Mouse (Mus musculus): ENCODE measurements around the gene Kcnn3.

The Kcnn3 gene

DNA sequence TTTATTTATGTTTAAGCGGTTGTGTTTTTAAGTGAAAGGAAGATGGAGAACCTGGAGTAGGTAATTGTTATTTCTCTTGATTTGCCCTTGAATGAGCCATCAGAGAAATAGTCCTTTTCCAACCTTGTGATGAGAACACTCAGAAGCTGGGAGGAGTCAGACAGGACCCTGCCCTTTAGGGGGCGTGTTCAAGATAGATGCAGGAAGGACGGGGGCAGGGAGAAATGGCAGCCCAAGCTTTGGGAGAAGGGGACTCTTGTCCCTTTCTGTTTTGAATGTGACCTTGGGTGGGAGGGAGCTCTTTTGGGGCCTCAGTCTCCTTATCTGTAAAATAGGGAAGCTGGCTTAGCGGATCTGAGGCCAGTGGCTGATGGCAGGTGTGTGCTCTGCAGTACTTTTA is 34.0 kb downstream of the Kcnn3 start:
- in situ Hi-C loops (cut with MboI; ENCODE audit: unreplicated experiment in 2 of 2) = no loop called here

DNA sequence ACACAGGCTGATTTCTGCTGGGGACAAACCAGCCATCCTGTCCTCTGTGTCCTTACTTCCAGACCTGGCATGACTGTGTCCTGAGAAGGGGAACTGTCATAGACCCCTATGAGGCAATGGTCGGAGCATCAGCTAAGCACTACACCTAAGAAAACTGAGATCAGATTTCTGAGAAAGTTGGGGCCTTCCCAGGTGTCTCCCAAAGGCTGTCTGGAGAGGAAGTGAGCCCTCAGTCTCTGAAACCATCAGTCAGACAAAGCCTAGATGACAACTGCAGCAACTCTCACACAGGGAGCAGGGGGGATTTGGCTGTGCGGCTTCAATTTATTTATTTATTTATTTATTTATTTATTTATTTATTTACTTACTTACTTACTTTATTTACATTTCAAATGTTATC is 34.6 kb downstream of the Kcnn3 start:
- in situ Hi-C loops (cut with MboI; ENCODE audit: unreplicated experiment in 2 of 2) = no loop called here

DNA sequence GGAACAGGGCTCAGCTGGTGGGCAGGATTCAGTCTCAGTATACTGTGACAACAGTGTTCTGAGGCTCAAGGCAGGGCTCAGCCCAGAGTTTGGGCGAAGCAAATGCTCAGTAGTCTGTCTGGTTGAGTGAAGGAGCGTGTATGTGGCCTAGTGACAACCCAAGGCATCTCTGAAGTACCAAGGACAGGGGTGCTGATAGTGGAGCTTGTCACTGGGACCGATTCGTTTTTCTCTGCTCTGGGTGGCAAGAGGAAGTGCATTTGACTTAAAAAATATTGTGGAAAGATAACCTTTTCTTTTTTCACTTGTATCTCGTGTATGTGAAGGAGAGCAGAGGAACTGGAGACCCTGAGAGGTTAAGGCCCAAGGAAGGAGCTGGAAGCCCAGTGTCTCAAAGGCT is 37.8 kb downstream of the Kcnn3 start:
- in situ Hi-C loops (cut with MboI; ENCODE audit: unreplicated experiment in 2 of 2) = no loop called here

DNA sequence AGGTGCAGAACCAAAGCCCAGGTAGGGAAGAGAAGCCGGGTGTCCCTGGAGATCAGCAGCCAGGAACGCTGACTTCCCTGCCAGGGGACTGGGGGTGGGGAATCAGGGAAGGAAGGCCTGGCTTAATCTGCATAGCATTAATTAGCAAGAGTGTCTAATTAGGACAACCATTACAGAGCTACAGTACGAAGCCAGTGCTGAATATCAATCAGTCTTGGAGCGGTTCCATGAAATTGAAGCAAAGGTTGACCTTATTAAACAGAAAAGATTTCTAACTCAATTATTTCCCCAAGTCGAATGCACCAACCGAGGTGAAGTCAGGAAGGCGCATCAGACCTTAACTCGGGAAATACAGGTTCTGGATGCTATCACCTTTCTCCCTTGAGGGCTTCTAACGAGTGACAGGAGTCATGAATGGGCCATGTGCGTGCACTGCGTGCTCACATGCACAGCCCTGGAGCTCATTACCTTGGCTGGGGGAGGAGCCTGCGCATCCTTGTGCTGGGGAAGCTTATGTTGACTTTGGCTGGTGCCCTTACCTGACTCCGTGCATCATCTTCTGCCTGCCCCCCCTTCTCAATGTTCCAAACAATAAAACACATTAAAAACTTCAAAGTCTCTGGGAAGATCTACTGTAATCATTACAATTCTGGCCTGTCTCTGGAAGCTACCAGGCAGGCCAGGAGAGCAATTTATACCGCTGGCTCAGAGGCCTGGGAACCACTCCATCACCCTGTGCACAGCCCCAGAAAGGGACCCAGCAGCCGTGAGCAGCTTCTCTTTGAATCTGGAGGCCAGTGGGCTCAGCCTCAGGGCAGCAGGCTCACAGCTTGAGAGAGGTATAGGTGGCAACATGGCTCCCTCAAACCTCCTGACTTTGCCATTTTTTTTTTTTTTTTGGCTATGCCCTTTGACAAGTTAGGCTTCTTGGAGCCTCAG is 39.3 kb downstream of the Kcnn3 start:
- in situ Hi-C loops (cut with MboI; ENCODE audit: unreplicated experiment in 2 of 2) = no loop called here

DNA sequence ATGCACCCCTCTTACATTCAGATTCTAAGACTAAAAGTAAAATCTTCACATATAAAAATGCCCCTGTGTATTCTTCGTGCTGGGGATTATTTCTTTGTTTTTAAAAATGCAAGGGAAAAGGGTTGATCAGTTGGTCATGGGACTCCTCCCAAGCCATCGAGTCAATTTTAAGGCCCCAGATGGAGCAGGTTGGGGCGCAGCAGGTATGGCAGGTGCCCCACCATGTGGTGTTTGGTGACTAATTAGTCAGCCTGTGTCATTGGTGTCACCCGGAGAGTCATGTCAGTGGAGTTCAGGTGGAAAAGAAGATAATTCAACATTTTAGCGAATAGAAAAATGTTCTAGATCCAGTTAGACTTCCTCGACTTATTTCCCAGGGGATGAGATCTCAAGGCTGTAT is 41.4 kb downstream of the Kcnn3 start:
- in situ Hi-C loops (cut with MboI; ENCODE audit: unreplicated experiment in 2 of 2) = no loop called here

DNA sequence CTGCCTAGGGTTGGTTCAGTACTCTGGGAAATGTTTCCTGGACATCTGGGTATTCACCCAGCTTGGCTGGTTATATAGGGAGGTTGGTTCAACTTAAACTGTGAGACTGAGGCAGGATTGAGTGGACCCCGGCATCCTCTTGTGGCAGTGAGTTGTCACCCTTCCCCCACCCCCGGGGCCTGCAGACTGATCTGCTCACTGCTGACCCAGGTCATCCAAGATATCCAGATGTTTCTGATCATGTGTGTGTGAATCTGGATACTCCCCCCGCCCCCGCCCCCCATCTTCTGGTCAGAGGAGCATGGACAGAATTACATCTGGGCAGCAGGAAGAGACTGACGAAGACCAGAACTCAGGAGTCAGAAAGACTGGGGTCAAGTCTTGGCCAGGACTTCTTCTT is 45.4 kb downstream of the Kcnn3 start:
- in situ Hi-C loops (cut with MboI; ENCODE audit: unreplicated experiment in 2 of 2) = no loop called here

DNA sequence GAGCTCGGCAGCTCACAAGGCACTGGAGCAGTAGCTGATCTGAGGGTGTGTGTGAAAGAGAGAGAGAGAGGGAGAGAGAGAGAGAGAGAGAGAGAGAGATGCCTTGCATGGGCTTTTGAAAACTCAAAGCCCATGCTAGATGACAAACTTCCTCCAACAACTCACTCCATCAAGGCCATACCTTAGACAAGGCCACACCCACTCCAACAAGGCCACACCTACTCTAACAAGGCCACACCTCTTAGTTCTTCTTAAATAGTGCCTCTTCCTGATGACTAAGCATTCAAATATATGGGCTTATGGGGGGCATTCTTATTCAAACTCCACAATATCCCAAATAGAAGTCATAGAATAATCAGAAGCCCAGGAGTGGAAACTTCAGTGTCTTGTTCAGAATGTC is 49.1 kb downstream of the Kcnn3 start:
- in situ Hi-C loops (cut with MboI; ENCODE audit: unreplicated experiment in 2 of 2) = no loop called here

DNA sequence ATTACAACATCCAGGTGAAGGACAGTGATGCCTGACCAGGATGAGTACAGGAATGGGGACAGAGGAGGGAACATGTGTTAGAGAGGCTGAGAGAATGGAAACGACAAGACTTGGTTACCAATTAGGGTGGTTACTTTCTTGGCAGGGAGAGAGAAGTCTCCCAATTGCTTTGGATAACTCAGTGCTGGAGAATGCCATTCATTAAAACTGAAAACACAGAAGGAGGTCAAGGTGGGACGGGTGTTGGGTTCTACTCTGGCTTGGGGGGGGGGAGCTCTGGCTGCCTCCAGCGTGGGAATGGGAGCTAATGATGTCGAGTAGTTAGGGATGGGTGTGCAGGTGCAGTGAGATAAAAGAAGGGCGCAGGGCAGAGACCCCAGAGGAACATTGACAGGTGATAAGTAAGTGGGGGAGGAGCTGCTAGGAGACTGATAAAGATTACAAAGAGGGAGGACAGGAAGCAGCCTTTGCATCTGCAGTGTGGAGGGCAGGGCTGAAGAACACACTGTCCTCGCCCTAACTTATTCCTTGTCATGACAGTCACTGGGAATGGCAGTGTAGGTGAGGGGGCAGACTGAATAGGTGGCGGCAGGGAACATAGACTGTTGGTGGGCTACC is 49.9 kb downstream of the Kcnn3 start:
- in situ Hi-C loops (cut with MboI; ENCODE audit: unreplicated experiment in 2 of 2) = no loop called here

DNA sequence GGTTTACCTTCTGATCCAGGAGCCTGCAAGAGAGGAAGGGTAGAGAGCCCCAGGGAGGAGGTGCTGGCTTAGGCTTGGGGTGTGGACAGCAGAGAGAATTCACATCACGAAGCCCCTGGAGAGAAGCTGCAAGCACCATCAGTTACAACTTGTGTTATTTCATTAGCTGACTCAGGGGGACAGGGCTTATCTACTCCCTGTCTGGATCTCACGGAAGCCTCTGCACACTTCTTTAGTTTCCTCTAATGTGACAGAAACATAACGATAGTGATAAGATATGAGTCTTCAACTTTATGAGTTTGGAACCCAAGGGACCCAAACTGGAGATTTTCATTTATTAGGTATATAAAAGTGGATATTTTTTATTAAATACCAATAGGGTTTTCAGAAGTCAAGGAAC is 50.4 kb downstream of the Kcnn3 start:
- in situ Hi-C loops (cut with MboI; ENCODE audit: unreplicated experiment in 2 of 2) = no loop called here

DNA sequence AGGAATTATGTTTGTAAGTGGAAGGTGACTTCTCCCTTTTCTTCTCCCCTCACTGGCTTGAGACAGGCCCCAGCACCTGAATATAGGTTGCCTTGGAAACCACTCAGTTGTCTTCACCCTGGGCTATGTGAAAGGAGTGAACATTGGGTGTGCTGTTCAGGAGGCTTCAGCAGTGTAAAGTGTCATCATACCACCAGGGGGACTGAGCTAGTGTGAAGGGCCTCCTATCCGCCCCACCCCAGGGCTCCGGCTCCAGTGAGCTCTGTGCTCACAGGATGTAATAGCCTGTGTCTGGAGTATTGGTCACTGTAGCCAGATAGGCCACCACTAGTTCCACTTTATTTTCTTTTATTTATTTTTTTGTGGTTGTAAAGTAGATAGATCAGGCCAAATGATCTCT is 54.3 kb downstream of the Kcnn3 start:
- in situ Hi-C loops (cut with MboI; ENCODE audit: unreplicated experiment in 2 of 2) = no loop called here

DNA sequence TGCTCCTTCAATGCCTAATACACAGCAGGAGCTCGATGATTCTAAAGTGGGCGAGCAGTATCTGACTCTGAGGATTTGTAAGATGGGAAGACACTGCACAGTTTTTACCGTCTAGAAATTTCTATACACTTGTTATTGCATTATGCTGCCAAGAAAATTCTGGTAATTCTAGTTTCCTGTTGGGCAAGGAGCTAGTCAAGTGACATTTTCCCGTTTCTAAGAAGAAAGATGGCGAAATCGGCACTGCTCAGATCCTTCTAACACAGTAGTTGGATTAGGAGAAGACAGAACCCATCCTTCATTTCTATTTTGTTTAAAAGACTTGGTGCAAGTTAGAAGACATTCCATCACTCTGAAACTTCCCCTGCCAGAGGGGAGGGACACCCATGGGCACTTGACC is 56.4 kb downstream of the Kcnn3 start:
- in situ Hi-C loops (cut with MboI; ENCODE audit: unreplicated experiment in 2 of 2) = no loop called here

DNA sequence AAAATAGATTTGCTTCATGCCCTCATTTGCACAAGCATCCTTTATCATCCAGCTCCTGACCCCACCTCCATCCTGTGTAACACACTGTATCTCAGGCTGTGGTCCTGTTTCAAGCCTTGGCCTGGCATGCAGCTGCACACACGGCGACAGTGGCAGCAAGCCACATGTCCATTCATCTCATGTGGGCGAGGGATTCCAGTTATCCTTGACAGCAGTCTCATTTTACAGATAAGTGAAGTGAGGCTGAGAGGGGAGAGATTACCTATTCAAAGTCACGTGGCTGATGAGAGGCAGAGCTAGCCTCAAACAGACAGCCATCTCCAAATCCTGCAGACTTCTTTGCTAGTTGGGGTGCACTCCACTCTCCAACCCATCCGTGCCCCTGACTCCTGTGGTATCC is 57.2 kb downstream of the Kcnn3 start:
- in situ Hi-C loops (cut with MboI; ENCODE audit: unreplicated experiment in 2 of 2) = no loop called here

DNA sequence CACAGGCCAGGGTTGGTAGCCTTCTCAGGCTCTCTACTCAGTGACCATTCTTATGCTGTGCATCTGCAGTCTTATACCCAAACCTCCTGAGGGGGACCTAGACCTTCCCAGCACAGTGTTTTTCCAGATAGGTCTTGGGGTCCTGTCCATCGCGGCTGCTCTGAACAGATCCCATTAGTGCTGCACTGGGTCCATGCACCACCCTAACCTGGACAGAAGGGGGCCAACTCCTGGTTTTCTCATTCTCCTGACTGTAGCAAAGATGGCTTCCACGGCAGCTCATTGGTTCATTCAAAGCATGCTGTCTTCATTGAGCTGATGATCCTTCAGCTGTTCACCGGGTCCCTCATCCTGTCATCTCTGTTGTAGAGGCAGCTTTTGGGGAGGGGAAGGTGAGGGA is 58.1 kb downstream of the Kcnn3 start:
- in situ Hi-C loops (cut with MboI; ENCODE audit: unreplicated experiment in 2 of 2) = no loop called here

DNA sequence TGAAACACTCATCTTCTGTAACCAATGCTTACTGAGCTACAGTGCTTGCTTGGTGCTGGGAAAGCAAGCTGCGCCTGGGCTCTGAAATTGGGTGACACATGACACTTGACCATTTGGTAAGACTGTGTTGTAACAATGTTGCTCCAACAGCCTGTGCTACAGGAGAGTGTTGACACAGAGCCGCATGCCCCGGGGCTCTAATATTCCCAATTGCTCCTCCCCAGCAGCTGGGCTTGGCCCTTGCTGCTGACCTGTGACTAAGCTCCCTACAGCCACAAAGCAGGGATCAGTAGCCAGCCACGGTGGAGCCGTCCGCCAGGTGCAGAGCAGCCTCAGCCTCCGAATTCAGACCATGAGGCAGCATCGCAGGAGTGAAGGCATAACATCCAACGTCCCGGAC is 58.8 kb downstream of the Kcnn3 start:
- in situ Hi-C loops (cut with MboI; ENCODE audit: unreplicated experiment in 2 of 2) = no loop called here

DNA sequence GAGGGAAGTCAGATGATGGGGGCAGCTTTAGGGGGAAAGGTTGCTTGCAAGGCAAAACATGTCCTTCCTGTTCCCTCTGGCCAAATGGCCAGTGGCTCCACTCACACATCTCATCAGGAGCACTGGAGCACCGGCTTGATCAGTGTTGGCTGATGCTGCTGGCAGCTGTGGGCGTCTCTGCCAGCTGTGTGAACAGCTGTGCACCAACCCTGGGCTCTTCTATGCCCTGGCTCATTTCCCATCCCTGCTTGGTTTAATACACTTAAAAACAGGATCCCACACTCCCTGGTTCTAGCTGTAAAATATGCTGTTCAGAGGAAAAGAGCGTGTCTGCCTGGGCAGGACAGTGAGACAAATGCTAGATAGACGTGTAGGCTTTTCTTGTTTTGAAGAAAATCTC is 64.3 kb downstream of the Kcnn3 start:
- in situ Hi-C loops (cut with MboI; ENCODE audit: unreplicated experiment in 2 of 2) = no loop called here

DNA sequence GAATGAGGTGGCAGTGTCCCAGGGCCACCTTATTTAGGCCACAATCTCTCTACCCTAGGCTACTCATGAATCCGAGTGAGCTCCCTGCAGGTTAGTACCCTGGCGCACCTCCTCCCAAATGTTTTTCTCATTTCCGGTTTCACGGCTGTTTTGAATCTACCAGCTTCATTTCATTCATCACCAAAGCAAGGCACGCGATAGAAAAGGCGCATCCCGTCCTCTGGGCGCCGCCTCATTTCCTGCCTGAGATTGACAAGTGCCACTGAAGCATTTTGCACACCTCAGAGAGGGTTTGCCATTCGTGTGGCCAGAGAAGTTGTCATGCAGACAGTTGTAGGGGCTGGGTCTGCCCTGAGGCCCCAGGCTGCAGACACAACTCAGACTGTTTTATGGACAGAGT is 68.5 kb downstream of the Kcnn3 start:
- in situ Hi-C loops (cut with MboI; ENCODE audit: unreplicated experiment in 2 of 2) = no loop called here

DNA sequence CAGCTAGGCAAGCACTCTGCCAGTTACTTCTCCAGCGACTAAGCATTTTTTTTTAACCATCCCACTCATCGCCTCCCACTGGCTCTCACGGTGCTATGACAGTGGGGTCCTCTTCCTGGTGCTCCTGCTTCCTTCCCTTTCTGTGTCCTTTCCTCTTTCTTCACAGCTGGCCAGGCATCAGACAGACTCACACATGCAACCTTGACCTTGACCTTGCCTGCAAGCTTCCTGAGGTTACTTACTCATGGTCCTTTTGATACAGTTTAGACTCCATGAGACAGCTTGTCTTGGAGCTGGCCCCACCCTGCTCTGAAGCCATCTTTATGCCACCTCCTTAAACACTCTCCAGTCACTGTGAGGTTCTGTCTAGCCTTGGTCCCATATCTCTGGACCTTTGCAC is 69.4 kb downstream of the Kcnn3 start:
- in situ Hi-C loops (cut with MboI; ENCODE audit: unreplicated experiment in 2 of 2) = no loop called here

DNA sequence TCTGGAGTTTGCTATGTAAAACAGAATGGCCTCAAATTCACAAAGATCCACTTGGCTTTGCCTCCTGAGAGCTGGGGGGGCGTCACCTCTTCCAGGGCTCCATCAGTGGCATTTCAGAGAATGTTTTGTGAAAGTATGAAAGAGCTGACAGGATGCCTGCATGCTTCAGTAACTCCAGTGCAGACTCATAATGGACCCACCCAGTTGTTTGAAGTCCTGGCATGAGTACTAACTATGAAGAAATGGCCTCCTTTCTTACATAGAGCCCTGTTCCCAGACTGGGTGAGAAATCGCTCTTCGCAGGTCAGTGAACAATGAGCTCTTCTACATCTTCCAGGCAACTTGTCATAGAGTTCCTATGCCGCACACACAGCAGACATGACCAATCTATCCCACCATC is 70.4 kb downstream of the Kcnn3 start:
- in situ Hi-C loops (cut with MboI; ENCODE audit: unreplicated experiment in 2 of 2) = no loop called here

DNA sequence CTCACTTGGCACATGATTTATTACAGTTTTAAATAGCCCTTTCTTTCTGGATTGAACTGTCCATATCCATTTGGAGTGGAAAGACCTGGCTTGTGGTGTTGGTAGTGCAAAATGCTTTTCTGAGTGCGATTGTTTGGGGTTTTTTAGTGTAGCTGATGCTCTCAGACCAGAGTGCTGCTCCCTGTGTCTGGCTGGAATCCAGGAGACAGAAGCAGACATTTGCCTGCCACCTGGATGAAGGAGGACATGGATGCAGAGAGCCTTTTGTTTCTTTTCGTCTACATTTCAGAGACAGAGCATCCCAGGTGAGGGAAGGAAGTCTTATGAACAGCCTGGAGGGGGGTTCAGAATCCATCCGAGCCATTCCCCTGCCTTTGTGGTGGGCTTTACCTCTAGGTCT is 71.5 kb downstream of the Kcnn3 start:
- in situ Hi-C loops (cut with MboI; ENCODE audit: unreplicated experiment in 2 of 2) = no loop called here

DNA sequence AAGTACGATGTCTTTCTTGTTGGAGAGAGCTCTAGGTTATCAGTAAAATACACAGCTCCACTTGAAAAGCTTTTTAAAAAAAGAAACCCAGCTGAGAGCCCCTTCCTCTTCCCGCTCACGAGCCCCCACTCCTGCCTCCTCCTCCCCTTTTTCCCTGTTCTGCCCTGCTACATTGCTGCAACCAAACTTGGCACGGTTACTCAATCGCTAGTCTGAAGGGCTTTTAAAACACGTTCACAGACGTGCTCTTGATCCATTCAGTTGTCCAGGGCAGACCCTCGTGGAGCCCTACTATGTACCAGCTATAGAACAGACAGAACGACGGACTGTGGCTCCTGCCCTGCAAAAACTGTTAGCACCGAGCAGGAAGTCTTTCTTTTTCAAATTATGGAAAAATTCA is 72.8 kb downstream of the Kcnn3 start:
- in situ Hi-C loops (cut with MboI; ENCODE audit: unreplicated experiment in 2 of 2) = no loop called here

DNA sequence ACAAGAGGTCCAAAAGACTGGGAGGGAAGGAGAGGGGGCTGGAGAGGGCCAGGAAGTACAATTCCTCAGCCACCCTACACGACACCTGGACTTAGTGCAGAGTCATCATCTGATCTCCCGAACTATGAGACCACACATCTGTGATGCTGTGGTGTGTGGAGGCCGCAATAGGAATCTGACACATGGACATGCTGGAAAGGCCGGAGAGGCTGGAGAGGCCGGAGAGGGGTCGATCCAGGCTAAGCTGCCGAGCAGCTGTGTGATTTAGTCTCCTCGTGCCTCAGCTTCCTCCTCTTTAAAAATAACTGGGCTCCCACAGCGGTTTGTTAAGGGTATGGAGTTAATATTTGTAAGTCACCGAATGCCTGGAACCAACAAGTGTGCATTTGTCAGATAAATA is 73.6 kb downstream of the Kcnn3 start:
- in situ Hi-C loops (cut with MboI; ENCODE audit: unreplicated experiment in 2 of 2) = no loop called here

DNA sequence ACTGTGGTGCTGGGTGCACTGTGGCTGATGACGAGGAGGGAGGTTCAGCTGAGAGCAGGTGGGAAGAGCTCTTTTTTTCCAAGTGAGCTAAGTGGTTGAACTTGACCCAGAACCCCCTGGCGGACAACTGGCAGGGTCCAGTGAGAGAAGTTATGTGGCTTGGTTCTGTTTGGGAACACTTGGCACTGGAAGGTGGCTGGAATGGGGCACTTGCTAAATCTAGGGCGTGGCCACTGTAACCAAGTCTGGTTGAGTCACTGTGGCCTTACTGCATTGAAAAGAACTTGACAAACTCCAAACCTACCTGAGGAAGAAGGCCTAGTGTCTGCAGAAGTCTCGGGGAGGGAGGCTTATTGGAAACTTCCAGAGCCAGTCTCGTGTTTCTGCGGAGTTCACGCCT is 78.4 kb downstream of the Kcnn3 start:
- in situ Hi-C loops (cut with MboI; ENCODE audit: unreplicated experiment in 2 of 2) = no loop called here
